Mouse (Mus musculus) layer of hippocampus, adult 9-11 months (tissue): ENCODE results near the gene Kynu.
A peak's percentile ranks its signal among the peaks of the same experiment; 100 is the strongest.

ENCODE experiments used
- DNase-seq: peaks from one replicate; pipeline ENCODE4 v3.0.0; 2022

Kynu gene

DNA sequence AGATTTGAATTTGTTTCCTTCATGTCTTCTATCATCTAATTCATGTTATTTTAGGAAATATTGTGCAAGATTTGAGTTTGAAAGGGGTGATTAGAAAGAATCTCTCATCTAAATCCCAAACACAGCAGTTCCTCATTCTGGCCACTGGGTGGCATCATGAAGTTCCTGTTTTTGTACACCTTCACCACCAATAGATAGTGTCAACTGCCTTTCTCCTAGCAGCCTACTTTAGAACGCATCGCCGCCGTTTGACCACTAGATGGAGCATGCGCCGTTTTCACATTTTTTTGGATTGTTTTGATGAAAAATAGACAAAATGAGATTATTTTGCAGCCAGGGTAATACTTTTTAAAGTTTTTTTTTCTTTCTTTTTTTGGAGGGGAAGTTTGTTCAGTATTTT is 118.5 kb downstream of the Kynu start:
- peak; percentile 71 for DNase-seq

GRCm38 (mm10) chr2:43674098-43674497 is 119.0 kb downstream of the Kynu start:
- DNase-seq = no peak

GRCm38 (mm10) chr2:43675277-43675676 is 120.1 kb downstream of the Kynu start:
- no peak for DNase-seq

DNA sequence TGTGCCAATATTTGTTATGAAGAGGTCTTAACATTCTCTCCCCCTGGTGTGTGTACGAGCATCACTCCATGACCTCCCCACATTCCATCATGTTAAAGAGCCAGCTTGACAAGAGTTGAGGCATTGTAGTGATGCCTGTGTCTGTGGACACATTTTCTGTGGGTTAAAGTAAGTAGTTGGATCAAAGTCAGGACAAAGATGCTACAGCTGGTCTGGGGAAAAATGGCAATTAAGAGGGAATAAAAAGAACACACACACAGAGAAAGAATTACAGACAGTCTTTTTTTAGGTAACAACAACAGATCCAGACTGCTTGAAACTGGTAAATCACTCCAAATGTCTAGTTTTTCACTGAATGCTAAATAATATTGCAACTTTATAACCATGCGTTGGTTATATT is 135.3 kb downstream of the Kynu start:
- peak; percentile 13 for DNase-seq

DNA sequence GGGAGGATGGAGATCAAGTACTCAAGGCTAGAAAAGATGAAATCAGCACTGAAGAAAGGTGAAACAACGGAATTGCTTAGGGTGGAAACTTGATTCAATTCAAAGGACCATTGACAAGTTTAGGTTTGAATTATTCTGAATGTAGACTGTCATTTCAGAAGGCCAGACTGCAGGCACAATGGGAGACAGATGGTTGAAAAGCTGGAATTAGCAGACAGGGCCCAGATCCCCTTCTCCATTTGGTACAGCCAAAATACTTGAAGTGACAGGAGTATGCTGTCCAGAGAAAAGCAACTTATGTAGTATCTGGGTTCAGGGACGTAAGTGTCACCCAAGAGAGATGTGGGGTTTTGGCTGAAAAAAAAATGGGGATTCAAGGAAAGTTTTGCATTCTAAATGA is 136.2 kb downstream of the Kynu start:
- peak; percentile 47 for DNase-seq

- DNase-seq = no peak
Observed at GRCm38 (mm10) chr2:43695635-43696034, 140.5 kb downstream of the Kynu start.

GRCm38 (mm10) chr2:43712611-43713138 is 157.5 kb downstream of the Kynu start:
- DNase-seq = peak; percentile 10

DNA sequence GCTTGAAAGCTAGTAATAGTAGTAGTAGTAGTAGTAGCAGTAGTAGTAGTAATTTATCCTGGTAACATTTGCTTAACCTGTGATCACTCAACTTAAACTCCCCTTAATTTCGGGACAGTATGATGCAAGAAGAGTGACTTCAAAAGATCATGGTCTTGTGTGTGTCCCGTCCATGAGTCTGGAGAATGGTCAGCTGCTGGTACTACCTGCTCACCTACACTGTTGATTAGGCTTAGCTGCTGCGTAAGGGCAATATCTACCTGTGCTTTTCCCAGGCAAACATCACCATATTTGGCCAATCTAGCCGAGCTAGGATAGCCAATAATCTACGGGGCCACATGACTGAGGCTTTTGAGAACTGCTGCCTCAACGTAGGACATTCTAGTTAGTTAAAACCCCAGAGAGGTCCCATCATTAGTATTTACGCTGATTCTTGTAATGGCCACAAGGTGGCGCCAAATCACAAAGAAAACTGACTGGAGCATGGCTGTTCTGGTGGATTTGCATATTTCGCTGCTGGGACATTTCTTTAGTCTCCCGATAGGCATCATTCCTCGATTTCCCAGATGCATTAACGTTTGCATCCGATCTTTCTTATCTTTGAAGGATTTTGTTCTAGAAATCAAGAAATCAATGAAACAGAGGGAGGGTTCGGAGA is 167.4 kb downstream of the Kynu start:
- DNase-seq = peak; percentile 51

- no peak for DNase-seq
Observed at GRCm38 (mm10) chr2:43723104-43723541, 168.0 kb downstream of the Kynu start.

GRCm38 (mm10) chr2:43727181-43727580 is 172.1 kb downstream of the Kynu start:
- DNase-seq = no peak

DNA sequence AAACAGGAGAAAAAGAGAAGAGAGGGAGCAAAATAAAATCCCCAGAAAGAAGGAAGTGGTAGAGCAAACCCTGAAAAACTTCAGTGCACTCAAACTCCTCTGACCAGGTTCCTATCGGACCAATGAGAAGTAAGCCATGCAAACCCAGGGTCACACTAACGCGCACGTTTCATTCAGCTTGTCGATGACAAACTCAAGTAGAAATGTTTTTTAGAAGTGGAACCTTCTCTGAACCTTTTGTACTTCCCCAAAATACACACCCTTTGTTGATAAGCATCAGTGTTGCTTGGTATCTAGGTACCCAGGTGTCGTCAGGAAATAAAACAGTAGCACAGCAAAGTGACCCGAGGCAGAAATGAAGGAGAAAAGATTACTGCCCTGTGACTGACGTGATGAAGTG is 172.6 kb downstream of the Kynu start:
- no peak for DNase-seq

DNA sequence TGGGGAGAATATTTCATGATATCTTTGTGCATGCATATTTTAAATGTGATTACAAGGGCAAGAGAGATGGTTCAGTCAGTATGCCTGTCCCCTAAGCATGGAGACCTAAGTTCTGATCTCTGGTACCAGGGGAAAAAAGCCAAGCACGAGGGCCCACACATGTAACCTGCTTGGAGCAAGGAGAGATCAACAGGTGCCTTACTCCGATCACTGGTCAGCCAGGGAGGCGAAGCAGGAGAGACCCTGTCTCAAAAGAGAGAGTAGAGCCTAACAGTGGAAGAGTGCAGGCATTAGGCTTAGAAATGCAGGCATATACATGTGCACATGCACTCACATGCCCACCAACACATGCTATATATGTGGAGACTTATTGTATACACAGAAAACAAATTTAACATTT is 173.7 kb downstream of the Kynu start:
- DNase-seq = no peak
